Mouse (Mus musculus) embryonic facial prominence, embryonic 14.5 days (tissue): Measurements from ENCODE around the gene Tfe3. TPM values are rescaled to one million over a fixed set of nuclear protein-coding genes. Genes with fewer than 3 reads are reported as not detected.
"Not testable (repeated sequence)": the region's sequence is repeated elsewhere in the genome, so short reads cannot be mapped to it uniquely, and the experiment has no call there.

Source experiments
- ATAC-seq: fragments of 200-750 bp; cut with Nextera tagmentation; 2 replicates; pipeline ENCODE4 v1.8.0; 2017; ENCODE audit warnings: low read depth, moderate number of reproducible peaks, moderate TSS enrichment
- DNase-seq: peaks from one replicate; pipeline ENCODE4 v3.0.0-alpha.2; 2015; ENCODE audit warnings: low spot score
- H3K27ac ChIP-seq: fragments of 300-500 bp; sonication (generic); replicated peaks from 2 replicates; pipeline ENCODE4 v1.5.1; 2014; ENCODE audit warnings: low read depth, mild to moderate bottlenecking, low read length, moderate library complexity
- H3K27me3 ChIP-seq: fragments of 300-500 bp; sonication (generic); replicated peaks from 2 replicates; pipeline ENCODE4 v1.6.1; 2014; ENCODE audit warnings: low read length; ENCODE audit not compliant: control insufficient read depth, insufficient read depth
- H3K36me3 ChIP-seq: fragments of 300-500 bp; sonication (generic); 2 replicates; pipeline ENCODE4 v1.6.1; 2014; ENCODE audit warnings: low read length, mixed read lengths; ENCODE audit not compliant: control insufficient read depth, insufficient read depth
- H3K4me1 ChIP-seq: fragments of 300-500 bp; sonication (generic); 2 replicates; pipeline ENCODE4 v1.6.1; 2014; ENCODE audit warnings: antibody characterized with exemption, low read length; ENCODE audit not compliant: control insufficient read depth, insufficient read depth
- H3K4me2 ChIP-seq: fragments of 300-500 bp; sonication (generic); 2 replicates; pipeline ENCODE4 v1.6.1; 2014; ENCODE audit warnings: low read depth, mild to moderate bottlenecking, low read length, moderate library complexity, mixed read lengths
- H3K4me3 ChIP-seq: fragments of 300-500 bp; sonication (generic); 2 replicates; pipeline ENCODE4 v1.5.1; 2014; ENCODE audit warnings: low read depth, mild to moderate bottlenecking, low read length
- H3K9ac ChIP-seq: fragments of 300-500 bp; sonication (generic); 2 replicates; pipeline ENCODE4 v1.6.1; 2014; ENCODE audit warnings: low read depth, mild to moderate bottlenecking, low read length, moderate library complexity, mixed read lengths
- H3K9me3 ChIP-seq: fragments of 300-500 bp; sonication (generic); 2 replicates; pipeline ENCODE4 v1.6.1; 2016; ENCODE audit warnings: low read length; ENCODE audit not compliant: control insufficient read depth
- WGBS: fragments of 180-500 bp; shearing (Covaris S2); extraction: QIAGEN DNeasy Blood & Tissue Kit; methylation state at CpG from one replicate; pipeline ENCODE4 v1.1.7; 2014; 5-methylcytosine and 5-hydroxymethylcytosine counted together
- polyA plus RNA-seq: library from polyadenylated mRNA; unstranded; fragments of >200 nt; fragmentation: Nextera tagmentation; extraction: Ambion mirVana; gene quantifications from 2 replicates; pipeline ENCODE4 v1.2.1, GENCODE M21; 2014

Tfe3 gene
- polyA plus RNA-seq, result 19.5 and 21.0 TPM in 2 replicates

DNA sequence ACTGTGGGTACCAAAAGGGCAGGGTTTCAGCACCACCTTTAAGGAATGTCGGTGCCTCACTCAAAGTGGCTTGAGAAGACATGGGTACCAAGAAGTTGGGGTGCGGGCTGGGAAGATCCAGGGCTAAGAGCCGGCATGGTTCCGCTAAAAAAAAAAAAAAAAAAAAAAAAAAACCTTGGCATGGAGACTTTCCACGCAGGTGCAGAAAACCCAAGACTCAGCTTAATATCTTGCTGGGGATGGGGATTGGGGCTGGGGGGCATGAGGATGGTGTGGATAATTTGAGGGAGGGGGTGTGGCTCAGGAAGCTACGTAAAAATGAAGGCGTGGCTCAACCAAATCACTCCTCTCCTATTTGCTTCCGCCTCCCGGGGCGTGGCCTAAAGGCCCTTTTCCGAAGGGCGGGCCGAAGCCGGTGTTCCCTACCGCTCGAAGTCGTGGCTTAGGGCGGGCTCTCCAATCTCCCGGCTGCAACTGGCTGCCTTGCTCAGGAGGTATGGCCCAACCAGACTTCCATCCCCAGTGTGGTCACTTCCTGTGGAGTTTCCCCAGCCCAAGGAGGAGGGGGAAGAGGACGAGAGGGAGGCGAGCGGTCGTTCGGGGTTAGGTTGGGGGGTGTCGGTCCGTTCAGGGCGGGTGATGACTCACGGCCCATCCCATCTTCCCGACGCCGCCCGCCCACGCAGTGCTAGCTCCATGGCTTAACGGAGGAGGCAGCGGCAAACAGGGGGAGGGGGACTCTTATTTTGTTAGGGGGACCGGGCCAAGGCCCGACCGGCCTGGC is at the start of gene Tfe3:
TSS of gene Tfe3 (plus strand) at position 424 of the 784 bp plus-strand sequence.
- Histone ChIP-seq H3K4me1 (peaks cover 8% of the 10 kb centered on the region; the same call in 1 of the 2 replicates), H3K9me3 (no peaks in the 10 kb centered on the region), H3K4me2 (peak within 1 kb of the TSS; percentile 67), H3K27me3 (no peaks in the 10 kb centered on the region), H3K4me3 (peak within 1 kb of the TSS; percentile 66), H3K27ac (peak within 1 kb of the TSS; percentile 44; the same call in 1 of the 2 replicates), H3K9ac (peak within 1 kb of the TSS; percentile 75), H3K36me3 (peaks cover 9% of the 10 kb centered on the region)
- peak; percentile 98 for DNase-seq
- ATAC-seq, result peak; percentile 99
- WGBS, result 21% methylated on average over 13 of the region's 38 CpGs

DNA sequence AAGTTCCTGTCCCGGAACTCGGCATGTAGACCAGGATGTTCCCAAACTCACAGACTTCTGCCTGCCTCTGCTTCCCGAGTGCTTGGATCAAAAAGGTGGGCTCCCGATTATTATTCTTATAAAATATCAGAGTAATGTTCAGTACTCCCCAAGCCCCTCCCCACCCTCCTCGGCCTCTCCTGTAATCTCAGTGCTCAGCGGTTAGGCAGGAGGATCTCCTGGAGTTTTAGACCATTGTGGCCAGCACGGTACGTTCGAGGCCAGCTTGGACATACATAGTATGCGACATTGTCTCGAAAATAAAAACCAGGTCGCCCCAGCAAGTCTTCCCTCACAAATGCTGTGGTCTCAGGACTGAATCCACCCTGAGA is 48.6 kb upstream of the Tfe3 start:
- not testable (repeated sequence) for H3K27ac ChIP-seq, ATAC-seq
- WGBS, result 27% methylated on average over 5 of the region's 12 CpGs

DNA sequence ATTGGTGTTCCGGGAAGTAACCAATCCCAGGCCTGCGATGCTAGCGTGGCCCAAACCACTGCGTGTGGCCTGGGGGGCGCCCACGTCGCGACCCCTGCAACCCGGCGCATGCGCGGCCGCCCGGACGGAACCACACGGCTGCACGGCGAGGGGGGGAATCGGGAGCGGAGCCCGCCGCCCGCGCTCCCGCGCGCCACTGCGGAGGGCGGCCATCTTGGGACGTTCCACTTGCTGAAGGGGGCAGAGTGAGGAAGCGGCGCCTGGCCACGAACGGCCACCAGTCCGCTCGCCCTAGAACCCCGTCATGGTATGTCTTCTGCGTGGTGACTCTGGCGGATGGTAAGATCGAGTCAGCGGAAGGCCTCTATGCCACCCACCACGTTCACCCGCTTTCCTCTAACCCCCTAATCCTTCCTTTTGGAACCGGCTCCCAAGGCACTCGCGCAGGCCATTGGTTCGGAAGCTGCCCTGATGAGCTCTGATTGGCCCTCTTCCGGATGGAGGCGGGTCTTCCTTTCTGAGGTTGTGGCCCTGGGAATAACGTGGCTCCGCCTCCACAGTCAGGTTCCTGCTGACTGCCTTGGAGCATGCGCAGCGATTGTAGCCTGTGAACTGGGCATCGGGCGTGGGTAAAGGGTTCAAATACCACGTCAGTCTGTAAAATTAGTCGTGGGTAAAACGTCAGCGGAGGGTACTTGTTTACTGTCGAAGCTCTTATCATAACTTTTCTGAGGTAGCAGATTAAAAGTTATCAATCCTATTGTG is 48.0 kb upstream of the Tfe3 start, which contains the start of gene Wdr45:
TSS of gene Wdr45 (plus strand) at position 199 of the 765 bp plus-strand sequence.
- H3K4me1 ChIP-seq, H3K9me3 ChIP-seq, H3K27ac ChIP-seq, H3K27me3 ChIP-seq, H3K36me3 ChIP-seq: not testable (repeated sequence)
- Histone ChIP-seq H3K4me2 (peak within 1 kb of the TSS; percentile 50), H3K4me3 (peak within 1 kb of the TSS; percentile 37), H3K9ac (peak within 1 kb of the TSS; percentile 46)
- peak; percentile 97 for ATAC-seq
- peak; percentile 97 for DNase-seq
- 22% methylated on average over 18 of the region's 60 CpGs for WGBS

More for the DNA sequence above, 48.6 kb upstream of the Tfe3 start:
- H3K4me1 ChIP-seq, H3K9me3 ChIP-seq, DNase-seq, H3K36me3 ChIP-seq, H3K27me3 ChIP-seq: not testable (repeated sequence)
- peak overlapping the region; percentile 37 for H3K4me3 ChIP-seq
- H3K9ac ChIP-seq, result peak overlapping the region; percentile 46
- H3K4me2 ChIP-seq, result peak overlapping the region; percentile 50

DNA sequence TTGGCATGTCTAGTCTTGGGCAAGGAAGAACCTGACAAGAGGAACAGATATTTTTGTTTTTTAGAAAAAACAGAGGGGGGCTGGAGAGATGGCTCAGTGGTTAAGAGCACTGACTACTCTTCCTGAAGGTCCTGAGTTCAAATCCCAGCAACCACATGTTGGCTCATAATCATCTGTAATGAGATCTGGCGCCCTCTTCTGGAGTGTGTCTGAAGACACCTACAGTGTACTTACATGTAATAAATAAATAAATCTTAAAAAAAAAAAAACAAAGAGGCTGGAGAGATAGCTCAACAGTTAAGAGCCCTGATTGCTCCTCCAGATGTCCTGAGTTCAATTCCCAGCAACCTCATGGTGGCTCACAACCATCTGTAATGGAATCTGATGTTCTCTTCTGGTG is 46.3 kb upstream of the Tfe3 start:
- not testable (repeated sequence) for H3K9ac ChIP-seq, ATAC-seq, H3K4me1 ChIP-seq, H3K4me3 ChIP-seq, H3K27ac ChIP-seq, H3K9me3 ChIP-seq, DNase-seq, H3K4me2 ChIP-seq, H3K27me3 ChIP-seq, H3K36me3 ChIP-seq
- 33% methylated on average over 1 of the region's 1 CpGs for WGBS

DNA sequence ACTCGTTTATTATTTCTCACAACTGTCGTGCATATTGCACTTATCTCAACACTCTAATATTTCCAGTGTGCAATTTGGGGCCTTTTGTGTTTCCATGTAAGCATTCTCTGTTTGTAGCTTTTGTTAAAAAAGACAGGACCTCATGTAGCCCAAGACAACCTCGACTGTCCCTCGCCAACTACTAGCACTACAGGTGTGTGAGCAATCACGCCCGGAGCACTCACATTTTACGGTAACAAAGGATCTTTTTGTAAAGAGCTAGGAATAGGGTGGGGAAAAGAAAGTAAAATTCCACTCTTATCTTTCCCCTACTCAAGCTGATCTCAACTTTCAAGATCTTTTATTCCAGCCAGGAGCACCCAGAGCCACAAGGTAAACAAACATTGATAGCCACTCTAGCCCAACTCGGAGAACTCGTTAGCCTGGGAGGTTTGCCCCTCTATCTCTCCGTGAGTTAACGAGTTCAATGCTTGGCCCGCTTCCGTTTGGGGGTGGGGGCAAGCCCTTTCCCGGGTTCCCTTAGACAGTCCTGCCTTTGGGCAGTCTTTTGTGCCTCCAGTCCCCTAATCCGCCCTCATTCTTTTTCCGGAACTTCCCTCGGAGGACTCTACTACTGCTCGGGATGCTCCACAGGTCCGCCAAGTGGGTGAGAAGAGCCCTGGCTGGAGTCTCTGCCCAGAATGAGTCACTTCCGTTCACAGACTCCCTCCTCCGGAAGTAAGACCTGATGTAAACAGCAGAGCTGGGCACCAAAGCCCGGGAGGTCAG is 40.7 kb upstream of the Tfe3 start, which contains the start of gene Gm45208:
TSS of gene Gm45208 (plus strand) at position 732 of the 768 bp plus-strand sequence.
- Histone ChIP-seq H3K9me3 (no peaks in the 10 kb centered on the region), H3K4me1 (no peaks in the 10 kb centered on the region), H3K9ac (peak within 1 kb of the TSS; percentile 71), H3K27me3 (no peaks in the 10 kb centered on the region), H3K4me2 (peak within 1 kb of the TSS; percentile 61), H3K4me3 (peak within 1 kb of the TSS; percentile 56), H3K36me3 (0 out of 2 replicates have a peak, but pooled peaks cover 5% of the 10 kb centered on the region), H3K27ac (peak within 1 kb of the TSS; percentile 90)
- peak; percentile 93 for ATAC-seq
- whole genome bisulfite sequencing, result 31% methylated on average over 22 of the region's 22 CpGs
- peak; percentile 87 for DNase-seq

DNA sequence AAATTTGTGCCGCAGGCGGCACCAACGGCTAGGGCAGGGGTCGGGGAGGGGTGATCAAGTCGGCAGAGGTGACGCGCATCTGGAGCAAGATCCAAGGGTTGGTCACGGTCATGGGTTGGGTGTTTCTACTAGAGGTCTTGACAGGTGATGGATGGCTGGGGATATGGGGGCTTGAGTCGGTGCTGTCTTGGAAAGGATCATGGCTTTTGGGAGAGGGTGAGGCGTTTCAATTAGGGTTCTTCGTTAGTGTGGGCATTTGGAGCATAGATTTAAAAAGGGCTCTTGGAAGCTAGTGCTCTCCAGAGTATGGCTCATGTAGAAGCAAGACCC is 40.1 kb upstream of the Tfe3 start:
- WGBS, result 15% methylated on average over 11 of the region's 11 CpGs

DNA sequence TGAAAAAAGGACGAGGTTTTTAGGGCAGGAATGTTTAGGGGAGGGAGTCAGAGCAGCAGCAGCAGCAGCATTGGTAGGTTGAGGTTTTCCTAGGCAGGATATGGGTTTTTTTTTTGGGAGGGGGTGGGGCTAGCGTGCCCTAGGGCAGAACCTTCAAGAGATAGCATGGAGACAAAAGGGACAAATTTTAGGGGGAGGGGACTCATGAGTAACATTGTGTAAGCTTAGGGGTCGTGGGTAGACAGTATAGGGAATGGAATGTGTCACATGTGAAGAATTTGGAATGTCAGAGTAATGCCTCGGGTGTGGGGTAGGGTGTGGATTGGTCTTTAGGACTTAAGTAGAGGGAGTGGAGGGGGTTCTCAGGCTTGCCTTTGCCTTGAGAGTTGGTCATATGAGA is 39.7 kb upstream of the Tfe3 start:
- H3K9ac ChIP-seq, result peak overlapping the region; percentile 71
- no peak overlapping the region for H3K27ac ChIP-seq
- no peaks in the 10 kb centered on the region for H3K27me3 ChIP-seq
- H3K36me3 ChIP-seq, result 0 out of 2 replicates have a peak, but pooled peaks cover 10% of the 10 kb centered on the region
- H3K9me3 ChIP-seq, result no peaks in the 10 kb centered on the region
- no peaks in the 10 kb centered on the region for H3K4me1 ChIP-seq
- DNase-seq, result no peak
- 10% methylated on average over 4 of the region's 4 CpGs for WGBS
- peak overlapping the region; percentile 61 for H3K4me2 ChIP-seq
- H3K4me3 ChIP-seq, result peak overlapping the region; percentile 56
- no peak for ATAC-seq

More for the DNA sequence above, 40.1 kb upstream of the Tfe3 start:
- no peaks in the 10 kb centered on the region for H3K4me1 ChIP-seq
- H3K9me3 ChIP-seq, result no peaks in the 10 kb centered on the region
- peak overlapping the region; percentile 56 for H3K4me3 ChIP-seq
- 0 out of 2 replicates have a peak, but pooled peaks cover 10% of the 10 kb centered on the region for H3K36me3 ChIP-seq
- H3K4me2 ChIP-seq, result peak overlapping the region; percentile 61
- H3K27me3 ChIP-seq, result no peaks in the 10 kb centered on the region
- H3K27ac ChIP-seq, result peak overlapping the region; percentile 90; the same call in 1 of the 2 replicates
- no peak for DNase-seq
- H3K9ac ChIP-seq, result peak overlapping the region; percentile 71
- ATAC-seq, result 0 out of 2 replicates have a peak, but pooled peaks have one; percentile 10

DNA sequence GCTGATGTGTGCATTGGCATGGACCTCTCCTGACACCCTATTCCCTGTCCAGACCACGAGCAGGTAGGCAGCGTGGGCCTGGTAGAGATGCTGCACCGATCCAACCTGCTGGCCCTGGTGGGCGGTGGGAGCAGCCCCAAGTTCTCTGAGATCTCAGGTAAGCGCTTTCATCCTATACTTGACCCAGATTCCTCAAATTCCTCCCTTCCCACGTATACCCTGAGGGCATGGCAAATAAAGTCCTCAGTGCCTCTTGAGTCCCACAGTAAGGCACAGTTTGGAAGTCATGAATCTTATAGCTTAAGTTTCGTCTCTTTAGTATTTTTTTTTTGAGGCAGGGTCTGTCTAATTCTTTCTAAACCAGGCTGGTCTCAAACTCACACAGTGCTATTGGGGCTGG is 38.2 kb upstream of the Tfe3 start:
- Histone ChIP-seq H3K9ac (no peak overlapping the region), H3K9me3 (no peaks in the 10 kb centered on the region), H3K4me1 (no peaks in the 10 kb centered on the region), H3K4me2 (no peak overlapping the region), H3K27ac (no peak overlapping the region), H3K36me3 (0 out of 2 replicates have a peak, but pooled peaks cover 10% of the 10 kb centered on the region), H3K4me3 (no peak overlapping the region), H3K27me3 (no peaks in the 10 kb centered on the region)
- 77% methylated on average over 6 of the region's 7 CpGs for WGBS
- ATAC-seq (no peak), DNase-seq (no peak)
